Mouse (Mus musculus) lung, embryonic 16.5 days (tissue): Measurements from ENCODE around the gene Rpl7a. TPM values are rescaled to one million over a fixed set of nuclear protein-coding genes. Genes with fewer than 3 reads are reported as not detected.

Source experiments
- ATAC-seq: fragments of 200-750 bp; cut with Nextera tagmentation; 2 replicates; pipeline ENCODE4 v1.8.0; 2017; ENCODE audit warnings: low read depth, mild to moderate bottlenecking, moderate library complexity
- H3K27ac ChIP-seq: fragments of 300-500 bp; sonication (generic); 2 replicates; pipeline ENCODE4 v1.5.1; 2014; ENCODE audit warnings: mild to moderate bottlenecking, control low read depth, low read length
- H3K27me3 ChIP-seq: fragments of 300-500 bp; sonication (generic); 2 replicates; pipeline ENCODE4 v1.6.1; 2014; ENCODE audit warnings: low read depth, low read length, mixed read lengths; ENCODE audit not compliant: control insufficient read depth, insufficient read depth
- H3K36me3 ChIP-seq: fragments of 300-500 bp; sonication (generic); 2 replicates; pipeline ENCODE4 v1.6.1; 2014; ENCODE audit warnings: low read length; ENCODE audit not compliant: control insufficient read depth, insufficient read depth
- H3K4me1 ChIP-seq: fragments of 300-500 bp; sonication (generic); replicated peaks from 2 replicates; pipeline ENCODE4 v1.6.1; 2014; ENCODE audit warnings: low read length, mixed read lengths; ENCODE audit not compliant: control insufficient read depth, insufficient read depth
- H3K4me2 ChIP-seq: fragments of 300-500 bp; sonication (generic); 2 replicates; pipeline ENCODE4 v1.6.1; 2014; ENCODE audit warnings: low read depth, low read length, control low read depth
- H3K4me3 ChIP-seq: fragments of 300-500 bp; sonication (generic); 2 replicates; pipeline ENCODE4 v1.5.1; 2014; ENCODE audit warnings: mild to moderate bottlenecking, low read length, control low read depth
- H3K9ac ChIP-seq: fragments of 300-500 bp; sonication (generic); 2 replicates; pipeline ENCODE4 v1.6.1; 2014; ENCODE audit warnings: low read length, control low read depth
- H3K9me3 ChIP-seq: fragments of 300-500 bp; sonication (generic); 2 replicates; pipeline ENCODE4 v1.6.1; 2016; ENCODE audit warnings: low read length; ENCODE audit not compliant: control insufficient read depth
- WGBS: fragments of 180-500 bp; shearing (Covaris S2); extraction: QIAGEN DNeasy Blood & Tissue Kit; methylation state at CpG from one replicate; pipeline ENCODE4 v1.1.7; 2014; 5-methylcytosine and 5-hydroxymethylcytosine counted together
- polyA plus RNA-seq: library from polyadenylated mRNA; unstranded; fragments of >200 nt; fragmentation: Nextera tagmentation; extraction: Ambion mirVana; gene quantifications from 2 replicates; pipeline ENCODE4 v1.2.1, GENCODE M21; 2015

Rpl7a gene
- polyA plus RNA-seq, 1 experiment from 2014 or later: 617 TPM

DNA sequence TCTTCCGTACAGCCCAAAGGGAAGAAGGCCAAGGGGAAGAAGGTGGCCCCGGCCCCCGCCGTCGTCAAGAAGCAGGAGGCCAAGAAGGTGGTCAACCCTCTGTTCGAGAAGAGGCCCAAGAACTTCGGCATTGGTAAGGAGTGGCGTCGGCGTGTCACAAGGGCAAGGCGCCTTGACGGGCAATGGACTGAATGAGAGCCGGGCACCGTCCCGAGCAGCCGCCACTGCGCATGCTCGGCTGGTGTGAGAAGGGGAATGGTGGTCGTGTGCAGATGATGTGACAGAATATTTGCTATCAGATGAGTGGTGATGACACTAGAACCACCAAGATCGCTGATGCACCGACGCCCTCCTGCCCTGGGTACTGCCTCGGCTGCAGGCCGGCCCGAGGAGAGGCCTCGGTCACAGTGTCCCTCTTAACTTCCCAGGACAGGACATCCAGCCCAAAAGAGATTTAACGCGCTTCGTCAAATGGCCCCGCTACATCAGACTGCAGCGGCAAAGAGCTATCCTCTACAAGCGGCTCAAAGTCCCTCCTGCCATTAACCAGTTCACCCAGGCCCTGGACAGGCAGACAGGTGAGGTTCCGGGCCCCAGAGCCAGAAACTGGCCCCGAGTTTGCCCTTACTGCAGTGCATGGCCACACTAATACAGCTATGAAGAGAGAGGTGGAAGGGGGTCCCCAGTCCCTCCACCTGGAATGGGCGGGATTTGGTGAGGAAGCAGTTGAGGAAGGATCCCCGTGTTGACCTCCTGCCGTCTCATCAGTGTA, 616 bp downstream of the Rpl7a start:
- H3K36me3 ChIP-seq: peaks cover 43% of the 10 kb centered on the region
- H3K27ac ChIP-seq: peak overlapping the region; percentile 79
- ATAC-seq: peak; percentile 45
- peak overlapping the region; percentile 75 for H3K4me3 ChIP-seq
- 0% methylated on average over 34 of the region's 37 CpGs for WGBS
- peak overlapping the region; percentile 95 for H3K4me2 ChIP-seq
- peak overlapping the region; percentile 90 for H3K9ac ChIP-seq
- no peaks in the 10 kb centered on the region for H3K27me3 ChIP-seq
- H3K9me3 ChIP-seq: no peaks in the 10 kb centered on the region
- peaks cover 27% of the 10 kb centered on the region for H3K4me1 ChIP-seq

DNA sequence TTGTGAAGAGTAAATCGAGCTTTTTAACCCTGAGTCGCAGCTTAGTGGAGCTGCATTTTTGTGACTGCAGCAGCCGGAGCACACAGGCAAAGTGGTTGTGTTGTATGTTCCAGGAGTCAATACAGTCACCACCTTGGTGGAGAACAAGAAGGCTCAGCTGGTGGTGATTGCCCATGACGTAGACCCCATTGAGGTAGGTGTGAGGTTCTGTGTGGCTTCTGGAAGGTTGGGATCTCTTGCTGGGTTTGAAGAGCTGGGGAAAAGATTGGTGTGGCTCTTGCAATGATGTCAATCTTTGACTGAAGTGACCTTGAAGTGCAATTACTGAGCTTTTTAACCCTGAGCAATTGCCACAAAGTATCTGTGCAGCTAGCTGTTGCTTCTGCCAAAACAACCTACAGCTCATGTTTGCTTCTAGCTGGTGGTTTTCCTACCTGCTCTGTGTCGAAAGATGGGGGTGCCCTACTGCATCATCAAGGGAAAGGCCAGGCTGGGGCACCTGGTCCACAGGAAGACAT, 1.7 kb downstream of the Rpl7a start:
- Histone ChIP-seq H3K4me3 (peak overlapping the region; percentile 75), H3K27me3 (no peaks in the 10 kb centered on the region), H3K4me2 (peak overlapping the region; percentile 95), H3K9ac (peak overlapping the region; percentile 90), H3K9me3 (no peaks in the 10 kb centered on the region), H3K36me3 (peaks cover 32% of the 10 kb centered on the region), H3K27ac (no peak overlapping the region), H3K4me1 (peaks cover 33% of the 10 kb centered on the region)
- ATAC-seq: no peak
- WGBS: 64% methylated on average over 5 of the region's 5 CpGs

- Histone ChIP-seq H3K9ac (no peak overlapping the region), H3K4me1 (peaks cover 39% of the 10 kb centered on the region), H3K9me3 (no peaks in the 10 kb centered on the region), H3K36me3 (peaks cover 25% of the 10 kb centered on the region), H3K4me2 (no peak overlapping the region), H3K4me3 (no peak overlapping the region), H3K27me3 (no peaks in the 10 kb centered on the region), H3K27ac (no peak overlapping the region)
- 79% methylated on average over 17 of the region's 17 CpGs for WGBS
- ATAC-seq: no peak
Observed at GRCm38 (mm10) chr2:26913416-26914147, 3.0 kb downstream of the Rpl7a start.

DNA sequence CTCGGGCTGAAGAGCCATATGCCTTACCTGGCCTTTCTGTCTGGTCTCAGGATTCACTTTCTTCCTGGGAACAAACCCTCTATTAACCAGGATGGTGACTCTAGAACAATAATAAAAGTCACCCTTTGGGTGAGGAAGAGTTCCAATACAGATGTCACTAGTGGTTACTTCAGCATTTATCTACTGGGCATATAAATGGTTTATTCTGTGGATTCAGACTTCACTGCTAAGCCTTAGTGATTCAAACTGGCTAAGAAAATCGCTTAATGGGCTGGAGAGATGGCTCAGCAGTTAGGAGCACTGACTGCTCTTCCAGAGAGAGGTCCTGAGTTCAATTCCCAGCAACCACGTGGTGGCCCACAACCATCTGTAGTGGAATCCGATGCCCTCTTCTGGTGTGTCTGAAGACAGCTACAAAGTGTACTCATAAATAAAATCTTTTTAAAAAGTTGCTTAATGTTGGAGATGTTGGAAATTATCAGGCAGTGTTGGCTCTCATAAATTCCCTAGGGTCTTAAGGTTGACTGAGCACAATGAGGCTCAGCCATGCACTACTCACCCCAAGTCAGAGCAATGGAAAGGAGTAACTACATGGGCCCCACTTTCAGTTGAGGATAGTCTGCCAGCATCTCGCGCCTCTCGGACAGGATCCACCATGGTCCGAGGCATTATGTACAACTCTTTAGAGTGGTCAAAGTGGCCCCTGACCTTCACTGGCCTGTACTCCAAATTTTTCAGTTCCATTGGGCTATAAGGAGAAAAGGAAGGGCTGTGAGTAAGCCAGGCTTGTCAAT, 3.8 kb downstream of the Rpl7a start:
- H3K4me1 ChIP-seq: peaks cover 33% of the 10 kb centered on the region
- H3K9ac ChIP-seq: no peak overlapping the region
- H3K36me3 ChIP-seq: peaks cover 33% of the 10 kb centered on the region
- no peak overlapping the region for H3K27ac ChIP-seq
- H3K4me2 ChIP-seq: no peak overlapping the region
- no peaks in the 10 kb centered on the region for H3K27me3 ChIP-seq
- WGBS: 49% methylated on average over 8 of the region's 8 CpGs
- no peaks in the 10 kb centered on the region for H3K9me3 ChIP-seq
- no peak overlapping the region for H3K4me3 ChIP-seq
- ATAC-seq: no peak

GRCm38 (mm10) chr2:26915927-26916728, 5.6 kb downstream of the Rpl7a start, which contains the start of the genes Surf2 and Surf1:
Gene Surf2 (plus strand): TSS chr2:26916367.
Gene Surf1 (minus strand): TSS chr2:26916530.
- WGBS: 2% methylated on average over 47 of the region's 47 CpGs
- Histone ChIP-seq H3K4me3 (peak within 1 kb of the TSS; percentile 67), H3K27ac (peak within 1 kb of the TSS; percentile 51), H3K4me1 (peaks cover 33% of the 10 kb centered on the region), H3K4me2 (peak within 1 kb of the TSS; percentile 83), H3K9me3 (no peaks in the 10 kb centered on the region), H3K36me3 (peaks cover 49% of the 10 kb centered on the region), H3K9ac (peak within 1 kb of the TSS; percentile 88), H3K27me3 (no peaks in the 10 kb centered on the region)
- ATAC-seq: peak; percentile 76

DNA sequence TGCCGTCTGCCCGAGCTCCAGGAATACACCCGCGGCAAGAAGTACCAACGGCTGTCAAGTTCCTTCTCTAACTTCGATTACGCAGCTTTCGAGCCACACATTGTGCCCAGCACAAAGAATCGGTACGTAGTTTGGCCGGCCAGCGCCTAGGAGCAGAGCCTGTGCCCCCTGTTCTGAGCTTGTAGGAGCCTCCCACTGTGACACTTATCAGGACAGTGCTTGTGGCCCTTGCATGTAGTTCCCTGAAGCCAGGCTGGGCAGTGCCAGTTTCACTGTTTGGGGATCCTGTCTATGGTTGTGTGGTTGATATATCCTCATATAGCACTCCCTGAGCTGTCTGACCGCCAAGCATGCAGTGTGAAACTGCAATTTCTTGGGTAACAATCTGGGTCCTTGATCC, 6.2 kb downstream of the Rpl7a start:
- Histone ChIP-seq H3K4me1 (peaks cover 30% of the 10 kb centered on the region), H3K27ac (peak overlapping the region; percentile 51), H3K36me3 (peaks cover 48% of the 10 kb centered on the region), H3K27me3 (no peaks in the 10 kb centered on the region), H3K9ac (peak overlapping the region; percentile 88), H3K9me3 (no peaks in the 10 kb centered on the region), H3K4me3 (peak overlapping the region; percentile 67), H3K4me2 (peak overlapping the region; percentile 83)
- WGBS: under 1% methylated on average over 13 of the region's 13 CpGs
- peak; percentile 15 for ATAC-seq

DNA sequence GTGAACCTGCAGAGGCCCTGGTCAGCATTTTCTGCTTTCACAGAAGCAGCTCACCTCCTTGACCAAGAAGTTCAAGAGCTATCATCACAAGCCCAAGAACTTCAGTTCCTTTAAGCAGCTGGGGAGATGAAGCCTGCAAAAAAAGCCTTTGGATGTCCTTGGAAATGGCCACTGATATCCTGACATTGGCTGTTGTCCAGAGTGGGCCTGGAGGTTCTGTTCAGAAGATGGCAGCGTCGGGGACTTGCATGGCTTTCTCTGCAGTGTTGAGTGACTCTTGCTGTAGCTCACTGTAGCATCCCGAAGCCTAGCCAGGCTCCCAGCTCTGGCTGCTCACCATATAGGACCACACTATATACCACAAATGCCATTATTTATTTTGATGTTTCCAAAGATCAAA, 9.1 kb downstream of the Rpl7a start:
- H3K4me2 ChIP-seq: no peak overlapping the region
- WGBS: 78% methylated on average over 3 of the region's 3 CpGs
- no peaks in the 10 kb centered on the region for H3K27me3 ChIP-seq
- no peak overlapping the region for H3K4me3 ChIP-seq
- no peak overlapping the region for H3K27ac ChIP-seq
- H3K36me3 ChIP-seq: peaks cover 47% of the 10 kb centered on the region
- peaks cover 21% of the 10 kb centered on the region for H3K4me1 ChIP-seq
- no peak for ATAC-seq
- H3K9me3 ChIP-seq: no peaks in the 10 kb centered on the region
- H3K9ac ChIP-seq: no peak overlapping the region

- H3K4me2 ChIP-seq: no peak overlapping the region
- H3K9me3 ChIP-seq: no peaks in the 10 kb centered on the region
- H3K36me3 ChIP-seq: peaks cover 52% of the 10 kb centered on the region
- H3K4me1 ChIP-seq: peaks cover 17% of the 10 kb centered on the region
- H3K9ac ChIP-seq: no peak overlapping the region
- no peak overlapping the region for H3K27ac ChIP-seq
- no peak for ATAC-seq
- 80% methylated on average over 6 of the region's 6 CpGs for WGBS
- H3K27me3 ChIP-seq: no peaks in the 10 kb centered on the region
- H3K4me3 ChIP-seq: no peak overlapping the region
Observed at GRCm38 (mm10) chr2:26920190-26920855, 9.8 kb downstream of the Rpl7a start.
